Mouse (Mus musculus) testis, adult 2 months (tissue): ENCODE measurements at regions not wholly inside any gene's neighbourhood (a gene's known extent, or its start where the extent isn't known, plus 50 kb on each side); places are given as distances from the start of the nearest gene placed in this dataset.

ENCODE experiments used
- CTCF ChIP-seq: fragments of 200-500 bp; IDR thresholded peaks from 2 replicates; pipeline ENCODE4 v1.5.1; 2012; ENCODE audit warnings: low read depth, mild to moderate bottlenecking, inconsistent platforms, low read length, moderate library complexity; ENCODE audit not compliant: control insufficient read depth, insufficient read depth, insufficient replicate concordance
- POLR2A ChIP-seq: fragments of 200-500 bp; IDR thresholded peaks from 2 replicates; pipeline ENCODE4 v1.6.1; 2012; ENCODE audit warnings: low read depth, mild to moderate bottlenecking, inconsistent platforms, low read length, moderate library complexity; ENCODE audit not compliant: control insufficient read depth

- TF ChIP-seq CTCF (no peak), POLR2A (no peak)
Observed at GRCm38 (mm10) chr2:169461491-169462039, 126.0 kb downstream of the Gm11011 start.
